Mouse (Mus musculus): ENCODE results near the gene Scly. TPM values are rescaled to one million over a fixed set of nuclear protein-coding genes. Genes with fewer than 3 reads are reported as not detected.

The Scly gene
- total and polyA plus RNA-seq, 3 experiments, result 23.1 to 48.8 TPM; not detected in 1

DNA sequence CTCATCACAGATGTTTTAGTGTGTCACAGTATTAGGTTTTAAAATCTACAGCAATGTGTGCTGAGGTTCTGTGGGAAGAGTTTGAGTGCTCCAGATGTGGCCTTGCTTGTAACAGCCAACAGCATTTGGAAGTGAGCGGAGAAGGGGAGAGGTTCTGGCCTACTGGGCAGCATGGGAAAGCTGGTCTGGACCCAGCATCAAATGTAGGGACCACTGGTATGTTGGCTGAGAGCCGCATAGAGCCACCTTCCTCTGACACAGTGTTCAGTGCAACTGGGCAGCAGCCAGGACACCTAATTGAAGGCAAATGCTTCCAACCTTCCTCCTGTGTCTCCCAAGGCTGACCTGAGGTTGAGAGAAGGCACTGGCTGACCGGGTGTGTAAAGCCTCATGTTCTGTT is 3.9 kb downstream of the Scly start:
- TF ChIP-seq ZNF384 (IDR thresholded peaks at IDR 0.05; ENCODE audit: low read depth, low read length) (no peak), NELFE (IDR thresholded peaks at IDR 0.05; ENCODE audit: low read depth, low read length) (no peak), RAD21 (IDR thresholded peaks at IDR 0.05; ENCODE audit: low read depth, low read length) (no peak), POLR2AphosphoS2 (IDR thresholded peaks at IDR 0.05; ENCODE audit: low read length) (no peak), ELF1 (IDR thresholded peaks at IDR 0.05; ENCODE audit: low read depth, low read length) (no peak), JUND (IDR thresholded peaks at IDR 0.05; ENCODE audit: low read depth, low read length) (no peak), SIN3A (IDR thresholded peaks at IDR 0.05; ENCODE audit: low read length) (no peak), CTCF (IDR thresholded peaks at IDR 0.05 in 2 of 3, conservative IDR thresholded peaks at IDR 0.05 in 1 of 3; ENCODE audit: control insufficient read depth in 1 of 3, insufficient read depth in 1 of 3, low read depth in 2 of 3, low read length in 3 of 3, poor library complexity in 1 of 3, severe bottlenecking in 1 of 3) (no peak), E2F4 (IDR thresholded peaks at IDR 0.05; ENCODE audit: borderline replicate concordance, low read depth, low read length) (no peak), ZKSCAN1 (IDR thresholded peaks at IDR 0.05; ENCODE audit: low read depth, low read length) (no peak), GABPA (IDR thresholded peaks at IDR 0.05; ENCODE audit: low read depth, low read length) (no peak), USF1 (IDR thresholded peaks at IDR 0.05; ENCODE audit: low read depth, low read length) (no peak), CHD1 (IDR thresholded peaks at IDR 0.05; ENCODE audit: low read depth, low read length) (no peak), MYC (IDR thresholded peaks at IDR 0.05; ENCODE audit: low read depth, low read length) (no peak), MYB (IDR thresholded peaks at IDR 0.05; ENCODE audit: low read depth, low read length) (no peak), ETS1 (IDR thresholded peaks at IDR 0.05; ENCODE audit: low read depth, low read length) (no peak), TBP (IDR thresholded peaks at IDR 0.05; ENCODE audit: low read depth, low read length) (no peak)
- peaks cover 4% of the 10 kb centered on the region in 2 experiments; a peak in 3 of 4 replicates for H3K4me1 ChIP-seq (ENCODE audit: control insufficient read depth in 1 of 2, insufficient read depth in 2 of 2, low read length in 2 of 2)
- H3K27ac ChIP-seq (ENCODE audit: control insufficient read depth, low read depth, low read length), result no peak overlapping the region
- no peak for DNase-seq (ENCODE audit: low read depth, low spot score)
- no peak overlapping the region for H3K4me3 ChIP-seq (ENCODE audit: control insufficient read depth in 1 of 2, insufficient read depth in 1 of 2, low read depth in 2 of 2, low read length in 2 of 2)
- H3K27me3 ChIP-seq (ENCODE audit: control insufficient read depth in 1 of 2, insufficient read depth in 2 of 2, low read length in 2 of 2), result no peaks in the 10 kb centered on the region
- H3K79me2 ChIP-seq (ENCODE audit: control insufficient read depth, insufficient read depth, low read length, poor library complexity), result peaks cover 11% of the 10 kb centered on the region
- no peak overlapping the region for H3K9ac ChIP-seq (ENCODE audit: control insufficient read depth, low read depth, low read length, poor library complexity, severe bottlenecking)
- H3K9me3 ChIP-seq (replicated peaks; ENCODE audit: insufficient read depth, low read length), result no peaks in the 10 kb centered on the region
- H3K36me3 ChIP-seq (ENCODE audit: control insufficient read depth in 1 of 2, insufficient read depth in 2 of 2, low read length in 2 of 2), result peaks cover 0 to 8% of the 10 kb centered on the region in 2 experiments

DNA sequence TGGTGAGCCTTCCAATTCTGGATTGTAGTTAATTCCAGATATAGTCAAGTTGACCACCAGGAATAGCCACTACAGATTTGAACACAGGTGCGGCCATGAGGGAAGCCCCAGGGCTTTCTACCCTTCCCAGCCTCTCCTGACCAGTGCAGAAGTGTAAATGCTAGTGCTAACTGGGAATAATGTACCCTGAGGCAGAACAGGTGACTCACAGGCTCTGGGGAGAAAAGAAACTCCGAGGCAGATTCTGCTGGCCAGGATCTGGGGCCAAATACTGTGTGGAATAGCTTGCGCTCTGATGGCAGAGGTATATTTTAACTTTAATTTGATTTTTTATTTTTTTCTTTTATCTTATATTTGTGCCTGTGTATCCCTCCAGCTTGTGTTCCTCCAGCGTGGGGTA is 6.5 kb downstream of the Scly start:
- Histone ChIP-seq H3K36me3 (ENCODE audit: control insufficient read depth in 1 of 2, insufficient read depth in 2 of 2, low read length in 2 of 2) (peaks cover 3 to 7% of the 10 kb centered on the region in 2 experiments), H3K4me3 (ENCODE audit: control insufficient read depth in 1 of 2, insufficient read depth in 1 of 2, low read depth in 2 of 2, low read length in 2 of 2) (no peak overlapping the region), H3K79me2 (ENCODE audit: control insufficient read depth, insufficient read depth, low read length, poor library complexity) (peaks cover 1% of the 10 kb centered on the region; the same call in 1 of the 2 replicates), H3K4me1 (ENCODE audit: control insufficient read depth in 1 of 2, insufficient read depth in 2 of 2, low read length in 2 of 2) (peaks cover under 1 to 3% of the 10 kb centered on the region in 2 experiments; a peak in 3 of 4 replicates), H3K27me3 (ENCODE audit: control insufficient read depth in 1 of 2, insufficient read depth in 2 of 2, low read length in 2 of 2) (no peaks in the 10 kb centered on the region), H3K9ac (ENCODE audit: control insufficient read depth, low read depth, low read length, poor library complexity, severe bottlenecking) (no peak overlapping the region), H3K9me3 (replicated peaks; ENCODE audit: insufficient read depth, low read length) (no peaks in the 10 kb centered on the region), H3K27ac (ENCODE audit: control insufficient read depth, low read depth, low read length) (no peak overlapping the region)
- TF ChIP-seq POLR2AphosphoS2 (IDR thresholded peaks at IDR 0.05; ENCODE audit: low read length), result no peak
- no peak for TF ChIP-seq BHLHE40 (IDR thresholded peaks at IDR 0.05; ENCODE audit: borderline replicate concordance, low read depth, low read length)
- TF ChIP-seq RAD21 (IDR thresholded peaks at IDR 0.05; ENCODE audit: low read depth, low read length), result no peak
- no peak for TF ChIP-seq TBP (IDR thresholded peaks at IDR 0.05; ENCODE audit: low read depth, low read length)
- no peak for TF ChIP-seq UBTF (IDR thresholded peaks at IDR 0.05; ENCODE audit: borderline replicate concordance, insufficient read depth, low read depth, low read length)
- no peak for TF ChIP-seq EP300 (IDR thresholded peaks at IDR 0.05; ENCODE audit: low read depth in 1 of 2, low read length in 2 of 2)
- TF ChIP-seq MEF2A (IDR thresholded peaks at IDR 0.05; ENCODE audit: extremely low read depth, insufficient replicate concordance, low read depth, low read length, poor library complexity, severe bottlenecking), result no peak
- no peak for TF ChIP-seq CTCF (IDR thresholded peaks at IDR 0.05 in 2 of 3, conservative IDR thresholded peaks at IDR 0.05 in 1 of 3; ENCODE audit: control insufficient read depth in 1 of 3, insufficient read depth in 1 of 3, low read depth in 2 of 3, low read length in 3 of 3, poor library complexity in 1 of 3, severe bottlenecking in 1 of 3)
- no peak for TF ChIP-seq MAZ (IDR thresholded peaks at IDR 0.05; ENCODE audit: low read depth, low read length)
- TF ChIP-seq NELFE (IDR thresholded peaks at IDR 0.05; ENCODE audit: low read depth, low read length), result no peak
- no peak for DNase-seq (ENCODE audit: low read depth, low spot score)

Measured in MEL (cell line).